Mouse (Mus musculus) cerebellum, adult 11 months (tissue): ENCODE data around the gene Cdk17.
A peak's percentile ranks its signal among the peaks of the same experiment; 100 is the strongest.
"Not testable (repeated sequence)": the region's sequence is repeated elsewhere in the genome, so short reads cannot be mapped to it uniquely, and the experiment has no call there.

ENCODE experiments used
- DNase-seq: peaks from one replicate; pipeline ENCODE4 v3.0.0; 2022

The Cdk17 gene

DNA sequence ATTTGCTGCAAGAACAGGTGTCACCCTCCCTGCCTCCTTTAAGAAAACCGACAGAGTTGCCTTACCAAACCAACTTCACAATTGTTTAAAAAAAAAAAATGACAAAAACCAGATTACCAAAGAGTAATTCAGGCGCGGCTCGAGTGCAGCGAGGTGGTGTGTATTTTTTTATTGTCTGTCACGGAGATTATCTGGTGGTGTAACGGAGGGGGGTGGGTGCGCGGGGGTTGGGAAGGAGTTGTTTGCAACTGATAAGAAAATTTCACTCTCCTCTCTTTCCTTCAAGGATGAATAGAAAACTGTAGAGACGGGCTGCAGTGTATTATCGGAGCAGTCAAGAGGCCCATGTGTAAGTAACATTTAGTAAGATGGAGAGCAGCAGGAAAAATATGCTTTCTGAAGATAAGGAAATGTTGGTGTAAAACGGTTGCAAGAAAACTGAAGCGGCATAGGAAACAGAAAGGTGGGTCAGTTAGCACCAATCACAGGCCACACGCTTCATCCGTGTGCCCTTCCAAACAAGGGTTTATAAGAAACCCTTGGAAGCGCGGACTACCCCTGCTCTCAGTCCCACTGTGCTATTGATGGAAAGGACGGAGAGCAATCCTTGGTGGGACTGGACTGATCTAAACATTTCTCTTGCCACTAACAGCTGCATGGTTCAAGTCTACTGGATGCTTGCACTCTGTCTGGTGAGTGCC lies 17.2 kb upstream of the Cdk17 start:
- DNase-seq: no peak

DNA sequence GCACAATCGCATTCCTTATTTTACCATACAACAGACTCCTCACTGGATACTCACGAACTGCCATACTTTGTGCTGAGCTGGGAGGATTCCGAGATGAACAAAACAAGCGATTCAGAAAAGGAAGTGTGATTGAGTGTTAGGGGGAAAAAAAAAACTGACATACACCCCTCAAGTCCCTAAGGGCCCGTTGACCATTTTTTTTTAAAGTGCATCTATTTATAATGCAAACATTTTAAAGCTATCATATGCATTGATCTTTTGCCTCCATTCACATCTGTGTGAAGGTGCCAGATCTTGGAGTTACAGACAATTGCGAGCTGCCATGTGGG lies 16.7 kb upstream of the Cdk17 start:
- no peak for DNase-seq

DNA sequence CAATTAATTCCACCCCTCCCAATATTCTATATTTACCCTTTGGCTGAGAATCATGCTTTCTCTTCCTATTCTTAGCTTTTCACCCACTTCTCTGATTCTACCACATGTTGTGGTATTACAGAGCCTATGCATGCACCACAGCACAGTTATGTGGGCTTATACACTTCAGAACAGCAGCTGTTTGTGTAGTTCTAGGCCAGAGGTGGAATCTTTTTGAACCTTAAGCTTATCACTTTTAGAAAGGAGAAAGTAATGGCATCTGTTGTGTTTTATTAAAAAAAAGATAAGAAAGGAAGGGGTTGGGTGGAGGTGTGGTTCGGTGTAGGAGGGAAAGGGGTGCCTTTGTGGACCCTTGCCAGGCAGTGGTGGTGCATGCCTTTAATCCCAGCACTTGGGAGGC lies 16.1 kb upstream of the Cdk17 start:
- DNase-seq: no peak

DNA sequence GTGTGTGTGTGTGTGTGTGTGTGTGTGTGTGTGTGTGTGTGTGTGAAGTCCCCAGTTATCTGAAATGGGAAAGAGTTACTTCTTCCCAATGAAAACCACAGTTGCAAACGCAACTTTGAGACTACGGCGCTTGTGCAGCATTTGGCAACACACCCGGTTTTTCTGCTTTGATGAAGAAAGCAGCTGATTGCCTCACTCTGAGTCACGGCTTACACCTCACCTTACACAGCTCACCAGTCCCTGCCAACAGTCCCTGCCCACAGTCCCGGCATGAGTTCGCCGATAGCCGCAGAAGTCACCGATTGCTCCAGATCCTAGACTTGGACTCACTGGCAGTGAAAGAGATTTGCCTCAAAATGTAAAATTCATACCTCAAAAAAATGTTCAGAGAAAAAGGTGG lies 15.6 kb upstream of the Cdk17 start:
- DNase-seq: no peak

DNA sequence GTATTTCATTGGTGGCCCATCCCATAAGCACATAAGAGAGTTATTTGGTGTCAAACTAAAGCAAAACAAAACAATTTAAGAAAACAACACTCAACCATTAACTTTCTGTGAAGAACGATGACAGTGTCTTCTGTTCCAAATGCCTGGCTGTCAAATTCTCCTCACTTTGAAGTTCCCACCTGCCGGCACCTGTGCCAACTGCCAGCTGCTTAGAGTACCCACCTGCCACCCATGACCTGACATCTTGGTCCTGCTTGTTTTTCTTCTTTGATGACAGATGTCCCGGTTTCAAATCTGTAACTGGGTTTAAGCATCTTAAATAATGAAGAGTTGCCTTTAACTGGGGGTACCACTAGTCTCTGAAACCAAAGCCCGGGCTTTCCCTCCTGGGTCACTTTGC lies 14.1 kb upstream of the Cdk17 start:
- DNase-seq: no peak

DNA sequence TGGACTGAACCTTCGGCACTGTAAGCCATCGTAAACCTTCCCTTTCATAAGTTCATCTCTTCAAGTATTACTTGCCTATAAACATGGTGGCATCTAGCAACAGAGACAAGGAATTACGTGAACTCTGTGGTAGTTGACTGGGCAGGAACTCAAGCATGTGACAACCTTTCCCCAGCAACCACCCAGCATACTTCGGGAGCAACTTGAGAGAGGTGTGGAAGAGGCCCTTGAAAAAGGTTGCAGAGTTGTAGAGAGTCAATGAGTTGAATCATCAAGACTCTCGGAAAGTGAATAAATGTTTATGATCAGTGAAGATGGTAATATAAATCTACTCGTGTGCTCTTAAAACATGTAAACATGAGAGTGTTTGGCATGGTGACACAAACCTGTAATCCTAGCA lies 13.0 kb upstream of the Cdk17 start:
- DNase-seq: no peak

DNA sequence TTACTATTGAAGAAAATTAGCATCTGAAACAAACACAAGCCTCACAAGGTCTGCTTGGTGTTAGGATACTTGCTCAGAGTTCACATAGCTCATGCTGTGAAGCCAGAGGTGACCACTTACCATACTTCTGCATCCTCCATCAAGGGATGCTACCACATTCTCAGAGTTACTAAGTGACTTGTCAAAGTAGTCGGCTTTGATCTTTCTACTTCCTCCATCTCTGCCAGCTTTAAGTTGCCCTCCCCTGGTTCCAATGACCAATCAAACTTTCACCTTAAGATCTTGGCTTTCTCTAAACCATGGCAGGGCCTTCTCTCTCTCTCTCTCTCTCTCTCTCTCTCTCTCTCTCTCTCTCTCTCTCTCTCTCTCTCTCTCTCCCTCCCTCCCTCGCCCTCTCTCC lies 11.1 kb upstream of the Cdk17 start:
- no peak for DNase-seq

DNA sequence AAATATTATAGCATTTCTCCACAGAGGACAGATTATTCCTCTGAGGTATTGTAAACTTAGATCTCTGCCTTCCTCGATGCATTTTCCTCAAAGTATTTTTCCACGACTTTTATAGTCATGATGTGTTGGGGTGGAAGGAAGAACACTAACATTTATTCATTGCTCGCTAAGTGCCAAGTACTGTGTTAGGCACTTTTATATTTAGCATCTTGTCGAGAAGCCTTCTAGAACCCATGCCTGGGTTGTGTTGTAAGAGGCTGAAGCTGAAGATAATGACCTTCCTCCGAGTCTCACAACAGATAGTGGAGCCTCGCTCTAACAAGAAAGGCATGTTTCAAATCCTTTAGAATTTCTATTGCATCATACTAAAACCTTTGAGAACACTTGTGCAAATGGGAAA lies 8.9 kb upstream of the Cdk17 start:
- DNase-seq: no peak

DNA sequence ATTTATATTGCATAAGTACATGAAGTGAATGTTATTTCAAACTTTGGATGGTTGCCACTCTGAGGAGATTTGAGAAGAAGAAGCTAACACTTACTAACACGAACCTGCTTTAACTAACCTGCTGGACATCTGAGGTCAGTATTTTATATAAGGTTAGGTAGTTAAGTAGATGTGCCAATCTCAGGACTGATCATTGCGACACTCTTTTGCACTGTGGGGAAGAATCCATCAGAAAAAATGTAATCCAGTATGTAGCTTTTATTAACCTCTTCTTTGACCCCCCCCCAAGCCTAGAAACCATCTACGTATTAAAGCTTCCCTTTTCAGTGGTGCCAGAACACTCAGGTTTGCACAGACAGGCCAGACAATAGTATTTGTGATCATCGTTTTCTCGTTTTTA lies 8.0 kb upstream of the Cdk17 start:
- DNase-seq: no peak

DNA sequence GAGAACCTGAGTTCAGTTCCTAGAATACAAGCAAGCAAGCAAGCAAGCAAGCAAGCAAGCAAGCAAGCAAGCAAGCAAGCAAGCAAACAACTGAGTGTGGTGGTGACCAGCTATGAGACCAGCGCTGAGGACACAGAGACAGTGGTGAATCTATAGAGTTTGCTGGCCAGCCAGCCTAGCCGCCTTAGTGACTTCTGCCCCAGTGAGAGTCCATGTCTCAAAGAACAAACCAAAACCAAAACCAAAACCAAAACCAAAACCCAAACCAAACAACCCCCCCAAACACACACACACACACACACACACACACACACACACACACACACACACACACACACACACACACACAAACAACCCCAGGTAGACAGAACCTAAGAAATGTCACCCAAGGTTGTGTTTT lies 7.3 kb upstream of the Cdk17 start:
- not testable (repeated sequence) for DNase-seq

DNA sequence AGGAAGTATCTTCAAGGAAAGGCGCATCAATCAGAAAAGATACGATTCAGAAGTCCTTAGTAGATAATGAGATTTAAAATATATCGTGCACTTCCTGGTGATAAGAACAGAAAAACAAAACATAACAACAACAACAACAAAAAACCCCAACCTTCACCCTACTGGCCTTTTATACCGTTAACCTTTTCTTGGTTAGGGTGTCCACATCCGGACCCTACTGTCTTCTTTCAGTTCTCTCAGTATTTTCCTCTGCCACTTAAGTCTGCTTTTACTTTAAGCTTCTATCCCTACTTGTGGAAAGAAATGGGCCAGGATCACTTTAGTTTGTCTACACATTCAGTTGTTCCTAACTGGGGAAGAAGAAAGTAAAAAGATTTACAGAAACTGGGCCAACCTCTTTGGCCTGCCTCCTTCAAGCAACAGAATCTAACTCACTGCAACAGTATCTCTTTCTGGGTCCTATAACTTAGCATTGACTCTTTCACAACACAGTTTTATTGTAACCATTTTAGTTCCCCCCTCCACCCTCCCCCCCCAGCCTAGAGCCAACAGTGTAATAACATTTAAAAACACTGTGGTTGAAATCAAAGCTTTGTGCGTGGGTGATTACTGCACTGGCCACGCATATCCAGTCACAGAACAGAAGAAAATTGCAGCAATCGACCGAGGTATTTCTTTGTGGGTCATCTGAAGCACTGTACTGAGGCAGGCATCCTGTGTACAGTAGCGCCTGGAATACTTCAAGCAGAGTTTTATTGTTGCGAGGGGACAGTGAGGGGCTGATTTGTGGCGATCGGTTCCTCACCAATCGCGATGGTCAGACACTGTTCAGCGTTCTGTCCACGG lies 801 bp upstream of the Cdk17 start:
- no peak for DNase-seq

DNA sequence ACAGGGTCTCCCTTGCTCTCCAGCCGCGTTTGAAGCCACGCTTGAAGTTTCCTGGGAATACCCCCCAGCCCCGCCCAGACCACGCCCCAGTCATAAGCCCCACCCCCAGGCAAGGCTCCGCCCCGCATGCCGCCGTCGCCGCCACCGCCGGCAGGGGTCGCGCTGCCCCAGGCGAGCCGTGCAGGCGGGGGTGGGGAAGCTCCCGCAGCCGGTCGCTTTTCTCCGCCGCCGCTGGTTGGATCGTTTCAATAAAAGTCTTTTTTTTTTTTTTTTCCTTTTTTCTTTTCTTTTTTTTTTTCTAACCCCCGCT lies 223 bp upstream of the Cdk17 start:
- DNase-seq: peak; percentile 77

DNA sequence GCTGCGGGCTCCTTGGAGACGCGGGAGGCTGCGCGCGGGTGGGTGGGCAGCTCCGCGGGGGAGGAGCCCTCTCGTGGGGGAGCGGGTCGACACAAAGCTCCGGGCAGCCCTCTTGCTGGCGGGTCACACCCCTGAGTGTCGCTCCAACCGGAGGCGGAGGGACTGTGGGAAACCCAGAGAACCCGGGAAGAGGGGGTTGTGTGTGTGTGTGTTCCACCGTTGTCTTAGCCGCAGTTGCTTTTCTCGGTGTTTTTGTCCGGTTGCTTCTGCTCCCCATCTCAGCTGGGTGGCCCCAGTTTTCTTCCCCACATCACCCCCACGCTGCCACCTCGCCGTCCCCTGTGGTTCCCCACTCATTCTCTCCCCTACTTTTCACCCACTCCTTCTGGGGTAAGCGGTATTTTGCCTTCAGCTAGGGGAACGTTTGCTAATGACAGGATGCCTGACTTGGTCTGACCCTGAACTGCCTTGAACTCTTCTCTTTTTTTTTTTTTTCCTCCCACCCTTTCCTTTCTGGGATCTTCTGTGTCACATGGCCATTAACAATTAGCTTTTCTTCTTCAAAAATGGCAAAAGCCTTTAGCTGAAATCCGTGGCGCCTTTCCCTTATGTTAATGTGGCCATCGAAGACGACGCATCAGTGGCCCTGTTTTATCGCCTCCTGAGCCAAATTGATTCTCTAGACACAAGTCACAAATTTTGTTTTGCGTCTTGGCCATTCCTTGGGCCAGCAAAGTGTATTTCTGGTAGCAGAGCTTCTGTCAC lies 1.0 kb downstream of the Cdk17 start:
- DNase-seq: peak; percentile 32

DNA sequence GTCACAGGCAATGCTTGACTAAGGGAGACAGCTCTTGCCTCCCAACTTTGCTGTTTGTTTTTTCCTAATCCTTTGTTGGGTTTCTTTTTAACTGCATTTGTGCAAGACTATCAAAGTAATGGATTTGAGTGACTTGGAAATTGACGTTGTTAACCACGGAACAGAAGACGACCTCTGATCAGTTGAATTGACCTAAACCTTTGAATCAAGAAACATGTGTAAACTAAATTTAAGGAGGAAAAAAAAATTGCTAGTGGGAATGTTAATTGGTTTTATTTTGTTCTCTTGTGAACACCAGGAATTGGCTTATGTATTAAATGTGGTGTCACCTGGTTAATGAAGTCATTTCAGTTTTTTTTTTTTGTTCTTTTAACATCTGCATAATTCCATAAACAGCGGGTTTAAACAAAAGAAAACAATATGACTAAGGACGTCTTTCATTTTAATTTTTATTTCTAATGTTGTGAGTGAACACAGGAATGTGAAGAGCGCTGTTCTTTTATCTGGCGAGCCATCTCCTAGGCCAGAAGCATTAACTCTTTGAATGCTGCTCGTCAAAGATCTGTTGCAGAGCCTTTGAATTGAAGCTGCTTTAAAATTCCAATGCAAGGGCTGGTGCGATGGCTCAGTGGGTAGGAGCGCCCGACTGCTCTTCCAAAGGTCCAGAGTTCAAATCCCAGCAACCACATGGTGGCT lies 1.7 kb downstream of the Cdk17 start:
- DNase-seq: no peak

DNA sequence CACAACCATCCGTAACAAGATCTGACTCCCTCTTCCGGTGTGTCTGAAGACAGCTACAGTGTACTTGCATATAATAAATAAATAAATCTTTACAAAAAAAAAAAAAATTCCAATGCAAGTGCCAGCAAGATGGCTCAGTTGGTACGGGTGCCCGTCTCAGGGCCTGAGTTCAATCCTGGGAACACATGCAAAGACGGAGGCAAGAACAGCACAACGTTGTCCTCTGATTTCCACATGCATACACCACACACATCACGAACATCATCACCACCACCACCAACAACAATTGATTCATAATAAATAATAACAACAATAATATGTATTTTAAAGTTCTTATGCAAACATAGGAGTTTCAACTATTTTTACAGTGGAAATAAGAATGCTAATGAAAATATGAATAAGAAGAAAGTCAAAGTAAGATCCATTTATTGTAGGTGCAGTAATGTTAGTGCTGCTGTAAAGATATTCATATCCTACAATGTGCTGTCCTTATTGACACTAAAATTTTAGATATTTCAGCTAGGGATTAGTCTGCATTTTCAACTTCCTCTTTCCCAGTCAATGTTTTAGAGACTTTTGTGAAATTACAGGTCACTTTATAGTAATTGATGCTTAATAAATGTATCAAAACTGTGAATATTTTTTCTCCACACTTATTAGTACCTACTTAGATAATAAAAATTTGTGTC lies 2.4 kb downstream of the Cdk17 start:
- no peak for DNase-seq

DNA sequence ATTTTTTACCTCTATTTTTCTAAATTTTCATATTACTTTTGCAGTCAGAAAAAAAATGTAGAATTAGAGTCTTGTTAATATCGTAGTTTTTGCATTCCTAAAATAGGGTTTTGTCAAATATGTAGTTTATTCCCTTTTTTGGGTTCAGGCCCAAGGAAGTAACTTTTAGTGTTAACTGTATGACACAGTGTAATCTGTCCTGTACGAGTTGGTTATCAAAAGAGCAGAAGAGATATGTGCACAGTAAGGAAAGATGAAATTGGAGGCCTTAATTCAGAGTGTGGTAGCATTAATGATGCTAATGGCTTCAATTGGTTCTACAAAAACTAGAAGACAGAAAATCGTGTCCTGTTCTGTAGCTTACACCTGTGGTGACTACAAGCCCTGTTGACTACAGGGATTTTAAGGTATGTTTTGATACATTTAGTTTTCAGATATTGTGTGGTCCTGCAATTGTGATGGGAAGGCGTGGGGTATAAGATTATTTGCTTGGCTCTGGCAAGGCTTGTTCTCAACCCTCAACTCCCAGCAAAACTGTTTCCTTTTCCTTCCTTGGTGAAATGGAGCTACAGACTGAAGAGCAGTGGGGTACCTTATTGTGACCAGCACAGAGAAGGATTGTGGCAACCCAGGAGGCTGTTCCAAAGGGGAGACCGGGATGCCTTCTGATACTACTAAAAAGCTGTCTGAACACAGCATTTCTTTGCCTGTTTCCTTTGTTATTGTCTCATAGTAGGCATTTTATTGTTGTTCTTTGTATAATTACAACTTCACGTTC lies 3.2 kb downstream of the Cdk17 start:
- DNase-seq: no peak

DNA sequence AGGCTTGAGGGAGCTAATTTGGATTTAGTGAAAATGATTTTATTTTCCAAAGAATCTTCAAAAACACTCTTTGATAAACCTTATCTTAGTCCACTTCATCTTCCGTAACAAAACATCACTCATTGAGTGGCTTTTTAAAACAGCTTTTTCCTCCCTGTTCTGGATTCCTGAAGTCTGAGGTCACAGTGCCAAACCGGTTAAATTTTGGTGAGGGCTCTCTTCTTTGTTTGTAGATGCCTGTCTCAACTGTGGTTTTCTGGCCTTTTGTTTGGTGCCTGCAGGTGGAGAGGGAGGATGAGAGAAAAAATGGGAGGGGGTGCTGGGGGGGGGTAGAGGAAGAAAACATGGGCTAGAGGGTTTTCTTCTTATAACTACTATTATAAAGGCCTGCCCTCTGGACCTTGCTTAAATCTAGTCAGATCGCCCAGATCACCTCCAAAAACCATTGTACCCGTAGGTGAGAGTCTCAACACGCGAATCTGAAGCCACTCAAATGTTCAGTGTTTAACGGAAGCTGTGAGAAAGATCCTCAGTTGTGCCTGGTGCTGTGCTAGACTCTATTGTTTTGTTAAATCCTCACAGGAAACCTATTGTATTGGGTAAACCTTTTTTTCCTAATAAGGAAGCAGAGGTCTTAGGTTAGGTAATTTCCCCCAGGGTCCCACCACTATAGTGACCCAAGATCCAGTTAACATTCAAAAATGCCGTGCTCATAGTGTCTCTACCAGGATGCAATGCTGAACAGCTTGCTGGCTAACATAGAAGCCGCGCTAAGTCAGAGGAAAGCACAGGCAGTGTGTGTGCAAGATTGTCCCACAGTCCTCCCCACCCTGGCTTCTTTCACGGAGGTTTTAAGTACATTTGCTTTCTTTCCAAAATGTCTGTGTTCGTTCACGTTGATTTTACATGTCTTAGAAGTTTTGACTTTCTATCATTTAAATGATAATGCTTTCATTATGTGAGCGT lies 5.0 kb downstream of the Cdk17 start:
- no peak for DNase-seq

DNA sequence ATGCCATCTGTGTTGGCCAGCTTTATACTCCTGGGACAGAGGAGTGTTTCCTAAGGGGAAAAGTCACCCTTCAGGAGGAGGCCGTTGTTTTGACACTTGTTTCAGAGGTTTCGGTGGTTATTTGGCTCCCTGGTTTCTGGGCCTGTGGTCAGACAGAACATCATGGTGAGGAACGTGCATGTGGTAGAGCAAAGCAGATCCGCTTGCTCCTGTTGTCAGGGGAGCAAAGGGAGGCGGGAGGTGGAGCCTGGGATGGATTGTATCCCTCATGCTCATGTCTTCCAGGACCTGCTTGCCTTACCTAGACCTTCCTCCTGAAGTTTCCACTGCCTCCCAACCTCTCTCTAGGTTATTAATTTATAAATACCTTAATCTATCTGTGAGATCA lies 5.7 kb downstream of the Cdk17 start:
- DNase-seq: peak; percentile 39

DNA sequence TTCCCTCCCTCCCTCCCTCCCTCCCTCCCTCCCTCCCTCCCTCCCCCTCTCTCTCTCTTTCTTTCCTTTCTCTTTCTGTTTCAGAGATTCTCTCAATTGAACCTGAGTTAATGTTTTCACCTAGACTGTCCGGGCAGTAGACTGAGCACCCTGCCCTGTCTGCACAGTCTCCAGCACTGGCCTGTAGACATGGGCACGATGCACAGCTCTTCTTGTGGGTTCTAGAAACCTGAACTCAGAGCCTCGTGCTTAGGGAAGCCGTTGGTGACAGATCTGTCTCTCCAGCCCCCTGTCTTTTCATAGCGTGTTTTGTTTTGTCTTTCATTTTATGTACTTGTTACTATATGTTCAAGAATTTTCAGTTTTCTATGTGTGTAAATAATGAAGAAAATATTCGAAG lies 6.6 kb downstream of the Cdk17 start:
- DNase-seq: no peak

DNA sequence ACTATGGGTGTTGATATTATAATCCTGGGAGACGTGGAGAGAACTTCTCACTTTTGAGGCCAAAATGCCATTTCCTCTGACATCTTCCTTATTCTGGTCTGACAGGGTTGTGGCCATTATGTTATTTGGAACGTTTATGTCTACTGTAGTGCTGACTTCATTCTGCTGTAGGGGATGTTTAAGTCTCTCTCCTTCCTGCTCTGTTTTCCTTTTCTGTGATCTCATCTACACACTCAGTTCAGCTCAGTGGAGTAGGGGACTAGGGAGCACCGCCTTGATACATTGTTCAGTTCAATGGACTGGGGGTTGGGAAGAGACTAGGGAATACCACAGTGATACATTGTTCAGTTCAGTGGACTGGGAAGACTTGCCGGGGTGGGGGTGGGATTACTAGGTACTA lies 7.4 kb downstream of the Cdk17 start:
- DNase-seq: no peak
